Mouse (Mus musculus) stomach, postnatal 0 days (tissue): Measurements from ENCODE around the gene Vps16. TPM values are rescaled to one million over a fixed set of nuclear protein-coding genes. Genes with fewer than 3 reads are reported as not detected.

Experiments
- ATAC-seq: fragments of 200-750 bp; cut with Nextera tagmentation; 2 replicates; pipeline ENCODE4 v1.8.0; 2017; ENCODE audit not compliant: low FRiP score, low TSS enrichment
- DNase-seq: peaks from one replicate; pipeline ENCODE4 v3.0.0-alpha.2; 2016; ENCODE audit warnings: low spot score
- H3K27ac ChIP-seq: fragments of 300-500 bp; sonication (generic); replicated peaks from 2 replicates; pipeline ENCODE4 v1.5.1; 2014; ENCODE audit warnings: mild to moderate bottlenecking, control low read depth
- H3K27me3 ChIP-seq: fragments of 300-500 bp; sonication (generic); 2 replicates; pipeline ENCODE4 v1.6.1; 2014; ENCODE audit warnings: low read length; ENCODE audit not compliant: control insufficient read depth, insufficient read depth
- H3K36me3 ChIP-seq: fragments of 300-500 bp; sonication (generic); 2 replicates; pipeline ENCODE4 v1.6.1; 2014; ENCODE audit warnings: low read length, mixed read lengths; ENCODE audit not compliant: control insufficient read depth, insufficient read depth
- H3K4me1 ChIP-seq: fragments of 300-500 bp; sonication (generic); replicated peaks from 2 replicates; pipeline ENCODE4 v1.6.1; 2014; ENCODE audit warnings: antibody characterized with exemption; ENCODE audit not compliant: control insufficient read depth, insufficient read depth
- H3K4me2 ChIP-seq: fragments of 300-500 bp; sonication (generic); replicated peaks from 2 replicates; pipeline ENCODE4 v1.6.1; 2014; ENCODE audit warnings: low read depth, mild to moderate bottlenecking, control low read depth, moderate library complexity
- H3K4me3 ChIP-seq: fragments of 300-500 bp; sonication (generic); 2 replicates; pipeline ENCODE4 v1.5.1; 2014; ENCODE audit warnings: low read depth, low read length, control low read depth
- H3K9ac ChIP-seq: fragments of 300-500 bp; sonication (generic); 2 replicates; pipeline ENCODE4 v1.6.1; 2014; ENCODE audit warnings: mild to moderate bottlenecking, low read length, control low read depth, mixed read lengths
- H3K9me3 ChIP-seq: fragments of 300-500 bp; sonication (generic); 2 replicates; pipeline ENCODE4 v1.6.1; 2016; ENCODE audit warnings: low read length; ENCODE audit not compliant: control insufficient read depth
- CTCF ChIP-seq: IDR thresholded peaks from 2 replicates; pipeline ENCODE4 v1.5.1; 2016; ENCODE audit warnings: antibody characterized with exemption, low read depth, mild to moderate bottlenecking, moderate library complexity
- EP300 ChIP-seq: optimal IDR thresholded peaks from 2 replicates; pipeline ENCODE3; 2016; ENCODE audit warnings: antibody characterized with exemption
- WGBS: fragments of 180-500 bp; shearing (Covaris S2); extraction: QIAGEN DNeasy Blood & Tissue Kit; methylation state at CpG from one replicate; pipeline ENCODE4 v1.1.7; 2014; 5-methylcytosine and 5-hydroxymethylcytosine counted together
- polyA plus RNA-seq: library from polyadenylated mRNA; unstranded; fragments of >200 nt; fragmentation: Nextera tagmentation; extraction: Ambion mirVana; gene quantifications from 2 replicates; pipeline ENCODE4 v1.2.1, GENCODE M21; 2015

The Vps16 gene
- polyA plus RNA-seq, 1 experiment from 2014 or later, result 37.0 TPM

- ATAC-seq (no peak), DNase-seq (no peak)
- 52% methylated on average over 14 of the region's 14 CpGs for WGBS
- peak overlapping the region; percentile 84 for H3K4me2 ChIP-seq
- peaks cover 6% of the 10 kb centered on the region; the same call in 1 of the 2 replicates for H3K4me1 ChIP-seq
- peak overlapping the region; percentile 81 for H3K9ac ChIP-seq
- no peaks in the 10 kb centered on the region for H3K36me3 ChIP-seq
- no peaks in the 10 kb centered on the region for H3K27me3 ChIP-seq
- no peak overlapping the region for H3K27ac ChIP-seq
- H3K4me3 ChIP-seq, result peak overlapping the region; percentile 70
- no peak for TF ChIP-seq CTCF
- TF ChIP-seq EP300, result no peak
- H3K9me3 ChIP-seq, result no peaks in the 10 kb centered on the region
Measured at GRCm38 (mm10) chr2:130451086-130451726, 27.1 kb downstream of the Vps16 start.

GRCm38 (mm10) chr2:130451727-130452090 is 27.6 kb downstream of the Vps16 start:
- Histone ChIP-seq H3K9ac (peak overlapping the region; percentile 81; the same call in 1 of the 2 replicates), H3K4me1 (peaks cover 6% of the 10 kb centered on the region; the same call in 1 of the 2 replicates), H3K9me3 (no peaks in the 10 kb centered on the region), H3K27ac (no peak overlapping the region), H3K27me3 (no peaks in the 10 kb centered on the region), H3K4me2 (peak overlapping the region; percentile 84), H3K4me3 (peak overlapping the region; percentile 70; the same call in 1 of the 2 replicates), H3K36me3 (no peaks in the 10 kb centered on the region)
- TF ChIP-seq EP300, result no peak
- no peak for TF ChIP-seq CTCF
- 52% methylated on average over 3 of the region's 3 CpGs for WGBS
- DNase-seq, result no peak
- ATAC-seq, result no peak

- Histone ChIP-seq H3K9me3 (no peaks in the 10 kb centered on the region), H3K4me2 (no peak overlapping the region), H3K4me3 (no peak overlapping the region), H3K36me3 (no peaks in the 10 kb centered on the region), H3K4me1 (peaks cover 6% of the 10 kb centered on the region; the same call in 1 of the 2 replicates), H3K27ac (no peak overlapping the region), H3K27me3 (no peaks in the 10 kb centered on the region), H3K9ac (no peak overlapping the region)
- TF ChIP-seq CTCF, result no peak
- no peak for TF ChIP-seq EP300
- ATAC-seq, result no peak
- WGBS, result 57% methylated on average over 2 of the region's 2 CpGs
- no peak for DNase-seq
Measured at GRCm38 (mm10) chr2:130452266-130452665, 28.1 kb downstream of the Vps16 start.

DNA sequence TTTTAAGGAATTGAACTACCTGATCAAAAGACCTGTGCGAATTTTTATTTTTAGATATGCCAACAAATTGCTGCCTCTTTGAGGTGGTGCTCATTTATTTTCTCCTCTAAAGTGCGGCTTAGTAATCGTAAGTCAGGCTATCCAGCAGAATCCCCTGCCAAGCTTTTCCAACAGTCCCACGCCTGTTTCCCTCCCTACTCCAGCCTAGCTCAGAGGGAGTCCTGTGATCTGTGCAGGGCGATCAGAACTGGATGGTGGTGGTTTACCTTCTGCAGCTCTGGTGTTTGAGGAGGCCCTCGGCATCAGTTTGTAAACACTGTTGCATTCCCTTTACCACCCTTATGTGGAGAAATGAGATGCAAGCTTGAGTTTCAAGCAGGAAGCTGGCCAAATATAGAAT is 29.3 kb downstream of the Vps16 start:
- DNase-seq, result no peak
- Histone ChIP-seq H3K36me3 (no peaks in the 10 kb centered on the region), H3K9me3 (no peaks in the 10 kb centered on the region), H3K4me3 (no peak overlapping the region), H3K9ac (no peak overlapping the region), H3K4me2 (no peak overlapping the region), H3K27ac (no peak overlapping the region), H3K27me3 (no peaks in the 10 kb centered on the region), H3K4me1 (peaks cover 6% of the 10 kb centered on the region; the same call in 1 of the 2 replicates)
- TF ChIP-seq EP300, result no peak
- no peak for TF ChIP-seq CTCF
- no peak for ATAC-seq
- WGBS, result 53% methylated on average over 6 of the region's 6 CpGs

- H3K4me2 ChIP-seq, result no peak overlapping the region
- ATAC-seq (no peak), DNase-seq (no peak)
- H3K4me3 ChIP-seq, result no peak overlapping the region
- H3K27me3 ChIP-seq, result no peaks in the 10 kb centered on the region
- no peak for TF ChIP-seq CTCF
- TF ChIP-seq EP300, result no peak
- WGBS, result 53% methylated on average over 6 of the region's 6 CpGs
- peaks cover 6% of the 10 kb centered on the region; the same call in 1 of the 2 replicates for H3K4me1 ChIP-seq
- no peaks in the 10 kb centered on the region for H3K9me3 ChIP-seq
- no peak overlapping the region for H3K9ac ChIP-seq
- H3K27ac ChIP-seq, result no peak overlapping the region
- H3K36me3 ChIP-seq, result no peaks in the 10 kb centered on the region
Measured at GRCm38 (mm10) chr2:130454748-130455370, 30.7 kb downstream of the Vps16 start.

GRCm38 (mm10) chr2:130457871-130458270 is 33.7 kb downstream of the Vps16 start:
- DNase-seq (no peak), ATAC-seq (no peak)
- H3K4me2 ChIP-seq, result no peak overlapping the region
- H3K9ac ChIP-seq, result no peak overlapping the region
- H3K9me3 ChIP-seq, result no peaks in the 10 kb centered on the region
- H3K4me1 ChIP-seq, result 0 out of 2 replicates have a peak, but pooled peaks cover 2% of the 10 kb centered on the region
- TF ChIP-seq CTCF (no peak), EP300 (no peak)
- no peak overlapping the region for H3K4me3 ChIP-seq
- 78% methylated on average over 3 of the region's 3 CpGs for WGBS
- H3K27ac ChIP-seq, result no peak overlapping the region
- no peaks in the 10 kb centered on the region for H3K27me3 ChIP-seq
- H3K36me3 ChIP-seq, result no peaks in the 10 kb centered on the region
